Mouse (Mus musculus): Measurements from ENCODE around the gene Sema5a. TPM values are rescaled to one million over a fixed set of nuclear protein-coding genes. Genes with fewer than 3 reads are reported as not detected.
A peak's percentile ranks its signal among the peaks of the same experiment; 100 is the strongest.

Sema5a gene
- polyA plus RNA-seq, 1 experiment from 2014 or later = 9.2 TPM

- no peaks in the 10 kb centered on the region for H3K9me3 ChIP-seq (ENCODE audit: low read length)
- H3K4me2 ChIP-seq (replicated peaks; ENCODE audit: low read depth, low read length) = no peak overlapping the region
- H3K36me3 ChIP-seq (ENCODE audit: insufficient read depth, low read length) = no peaks in the 10 kb centered on the region
- H3K4me3 ChIP-seq (ENCODE audit: low read depth, low read length) = no peak overlapping the region
- H3K27ac ChIP-seq (ENCODE audit: low read length) = no peak overlapping the region
- TF ChIP-seq EP300 (IDR thresholded peaks at IDR 0.05) (no peak), CTCF (IDR thresholded peaks at IDR 0.05) (no peak)
- no peak for DNase-seq (ENCODE audit: low spot score)
- no peaks in the 10 kb centered on the region for H3K4me1 ChIP-seq (ENCODE audit: insufficient read depth, low read depth, low read length)
- no peaks in the 10 kb centered on the region for H3K27me3 ChIP-seq (replicated peaks; ENCODE audit: insufficient read depth, low read length)
- no peak overlapping the region for H3K9ac ChIP-seq (replicated peaks; ENCODE audit: low read depth)
- no peak for ATAC-seq
These were observed 446.4 kb downstream of the Sema5a start for GRCm38 (mm10) chr15:32691021-32691420.

- H3K4me2 ChIP-seq (replicated peaks; ENCODE audit: low read depth, low read length) = no peak overlapping the region
- DNase-seq (ENCODE audit: low spot score) (no peak), ATAC-seq (no peak)
- no peaks in the 10 kb centered on the region for H3K27me3 ChIP-seq (replicated peaks; ENCODE audit: insufficient read depth, low read length)
- H3K9me3 ChIP-seq (ENCODE audit: low read length) = no peaks in the 10 kb centered on the region
- H3K4me1 ChIP-seq (ENCODE audit: insufficient read depth, low read depth, low read length) = no peaks in the 10 kb centered on the region
- no peak overlapping the region for H3K4me3 ChIP-seq (ENCODE audit: low read depth, low read length)
- no peak for TF ChIP-seq EP300 (IDR thresholded peaks at IDR 0.05)
- no peak for TF ChIP-seq CTCF (IDR thresholded peaks at IDR 0.05)
- H3K27ac ChIP-seq (ENCODE audit: low read length) = no peak overlapping the region
- H3K36me3 ChIP-seq (ENCODE audit: insufficient read depth, low read length) = no peaks in the 10 kb centered on the region
- 88% methylated on average over 2 of the region's 2 CpGs for WGBS
- no peak overlapping the region for H3K9ac ChIP-seq (replicated peaks; ENCODE audit: low read depth)
These were observed 448.4 kb downstream of the Sema5a start for GRCm38 (mm10) chr15:32693006-32693405.

- Histone ChIP-seq H3K27ac (ENCODE audit: low read length) (no peak overlapping the region), H3K4me1 (ENCODE audit: insufficient read depth, low read depth, low read length) (no peaks in the 10 kb centered on the region), H3K4me3 (ENCODE audit: low read depth, low read length) (no peak overlapping the region), H3K9ac (replicated peaks; ENCODE audit: low read depth) (no peak overlapping the region), H3K27me3 (replicated peaks; ENCODE audit: insufficient read depth, low read length) (no peaks in the 10 kb centered on the region), H3K4me2 (replicated peaks; ENCODE audit: low read depth, low read length) (no peak overlapping the region), H3K36me3 (ENCODE audit: insufficient read depth, low read length) (no peaks in the 10 kb centered on the region), H3K9me3 (ENCODE audit: low read length) (no peaks in the 10 kb centered on the region)
- no peak for DNase-seq (ENCODE audit: low spot score)
- no peak for ATAC-seq
- TF ChIP-seq CTCF (IDR thresholded peaks at IDR 0.05) = no peak
- WGBS = 66% methylated on average over 4 of the region's 4 CpGs
These were observed 472.8 kb downstream of the Sema5a start for GRCm38 (mm10) chr15:32717298-32717985.

GRCm38 (mm10) chr15:32718293-32718963, 473.8 kb downstream of the Sema5a start:
- WGBS = 35% methylated on average over 4 of the region's 4 CpGs
- Histone ChIP-seq H3K4me1 (ENCODE audit: insufficient read depth, low read depth, low read length) (no peaks in the 10 kb centered on the region), H3K27ac (ENCODE audit: low read length) (no peak overlapping the region), H3K36me3 (ENCODE audit: insufficient read depth, low read length) (no peaks in the 10 kb centered on the region), H3K4me2 (replicated peaks; ENCODE audit: low read depth, low read length) (no peak overlapping the region), H3K9me3 (ENCODE audit: low read length) (no peaks in the 10 kb centered on the region), H3K9ac (replicated peaks; ENCODE audit: low read depth) (no peak overlapping the region), H3K27me3 (replicated peaks; ENCODE audit: insufficient read depth, low read length) (no peaks in the 10 kb centered on the region), H3K4me3 (ENCODE audit: low read depth, low read length) (no peak overlapping the region)
- TF ChIP-seq EP300 (IDR thresholded peaks at IDR 0.05) (no peak), CTCF (IDR thresholded peaks at IDR 0.05) (peak; percentile 95)
- DNase-seq (ENCODE audit: low spot score) (peak; percentile 89), ATAC-seq (peak; percentile 77)

GRCm38 (mm10) chr15:32718964-32719311, 474.3 kb downstream of the Sema5a start:
- Histone ChIP-seq H3K9ac (replicated peaks; ENCODE audit: low read depth) (no peak overlapping the region), H3K4me2 (replicated peaks; ENCODE audit: low read depth, low read length) (no peak overlapping the region), H3K4me3 (ENCODE audit: low read depth, low read length) (no peak overlapping the region), H3K9me3 (ENCODE audit: low read length) (no peaks in the 10 kb centered on the region), H3K27ac (ENCODE audit: low read length) (no peak overlapping the region), H3K27me3 (replicated peaks; ENCODE audit: insufficient read depth, low read length) (no peaks in the 10 kb centered on the region), H3K4me1 (ENCODE audit: insufficient read depth, low read depth, low read length) (no peaks in the 10 kb centered on the region), H3K36me3 (ENCODE audit: insufficient read depth, low read length) (no peaks in the 10 kb centered on the region)
- ATAC-seq (no peak), DNase-seq (ENCODE audit: low spot score) (no peak)
- 95% methylated on average over 1 of the region's 1 CpGs for WGBS
- no peak for TF ChIP-seq CTCF (IDR thresholded peaks at IDR 0.05)
- TF ChIP-seq EP300 (IDR thresholded peaks at IDR 0.05) = no peak

GRCm38 (mm10) chr15:32730839-32731238, 486.2 kb downstream of the Sema5a start:
- no peak overlapping the region for H3K9ac ChIP-seq (replicated peaks; ENCODE audit: low read depth)
- no peaks in the 10 kb centered on the region for H3K4me1 ChIP-seq (ENCODE audit: insufficient read depth, low read depth, low read length)
- TF ChIP-seq CTCF (IDR thresholded peaks at IDR 0.05) (peak; percentile 78), EP300 (IDR thresholded peaks at IDR 0.05) (no peak)
- no peak overlapping the region for H3K4me3 ChIP-seq (ENCODE audit: low read depth, low read length)
- ATAC-seq (no peak; the same call in 1 of the 2 replicates), DNase-seq (ENCODE audit: low spot score) (peak; percentile 55)
- no peaks in the 10 kb centered on the region for H3K27me3 ChIP-seq (replicated peaks; ENCODE audit: insufficient read depth, low read length)
- H3K27ac ChIP-seq (ENCODE audit: low read length) = no peak overlapping the region
- H3K36me3 ChIP-seq (ENCODE audit: insufficient read depth, low read length) = no peaks in the 10 kb centered on the region
- WGBS = 21% methylated on average over 3 of the region's 3 CpGs
- H3K9me3 ChIP-seq (ENCODE audit: low read length) = no peaks in the 10 kb centered on the region
- no peak overlapping the region for H3K4me2 ChIP-seq (replicated peaks; ENCODE audit: low read depth, low read length)

Other genes with a start within 250 kb of the Sema5a start
- not detected in 2 replicates for gene Tas2r119, start 67.5 kb upstream of the Sema5a start, polyA plus RNA-seq (2015; fragmentation: Nextera tagmentation; extraction: Ambion mirVana)